Mouse (Mus musculus) kidney, adult 2 months (tissue): ENCODE results near the gene Cers5. TPM values are rescaled to one million over a fixed set of nuclear protein-coding genes. Genes with fewer than 3 reads are reported as not detected.
"Not testable (repeated sequence)": the region's sequence is repeated elsewhere in the genome, so short reads cannot be mapped to it uniquely, and the experiment has no call there.

Source experiments
- DNase-seq: peaks from one replicate; pipeline ENCODE4 v3.0.0; 2021
- H3K27ac ChIP-seq: fragments of 200-500 bp; 2 replicates; pipeline ENCODE4 v1.5.1; 2012; ENCODE audit warnings: low read depth, low read length, control low read depth, inconsistent platforms; ENCODE audit not compliant: insufficient read depth
- H3K27me3 ChIP-seq: fragments of 200-500 bp; replicated peaks from 2 replicates; pipeline ENCODE4 v1.6.1; 2012; ENCODE audit warnings: mild to moderate bottlenecking, moderate library complexity, low read length, inconsistent platforms; ENCODE audit not compliant: control insufficient read depth, insufficient read depth
- H3K36me3 ChIP-seq: fragments of 200-500 bp; 2 replicates; pipeline ENCODE4 v1.6.1; 2012; ENCODE audit warnings: mild to moderate bottlenecking, moderate library complexity, low read length, inconsistent platforms; ENCODE audit not compliant: control insufficient read depth, insufficient read depth
- H3K4me1 ChIP-seq: fragments of 200-500 bp; 2 replicates; pipeline ENCODE4 v1.6.1; 2011; ENCODE audit warnings: low read length; ENCODE audit not compliant: control insufficient read depth, insufficient read depth
- H3K4me3 ChIP-seq: fragments of 200-500 bp; 2 replicates; pipeline ENCODE4 v1.5.1; 2011; ENCODE audit warnings: mild to moderate bottlenecking, low read depth, low read length, control low read depth; ENCODE audit not compliant: insufficient read depth
- CTCF ChIP-seq: fragments of 200-500 bp; conservative IDR thresholded peaks from 2 replicates; pipeline ENCODE4 v1.5.1; 2011; ENCODE audit warnings: low read depth, mild to moderate bottlenecking, control low read depth, low read length, moderate library complexity, mixed read lengths; ENCODE audit not compliant: insufficient read depth, insufficient read length
- POLR2A ChIP-seq: fragments of 200-500 bp; IDR thresholded peaks from one replicate; pipeline ENCODE4 v1.6.1; 2011; ENCODE audit warnings: low read depth, low read length, control low read depth
- WGBS: fragments of 180-500 bp; shearing (Covaris S2); methylation state at CpG from one replicate; pipeline ENCODE4 v1.1.7; 2018; 5-methylcytosine and 5-hydroxymethylcytosine counted together
- polyA plus RNA-seq: library from polyadenylated mRNA; depleted of rRNA; stranded (reverse); fragments of >200 nt; gene quantifications from 2 replicates; pipeline ENCODE4 v1.2.3, GENCODE M21; 2012

The Cers5 gene
- polyA plus RNA-seq, 1 experiment, result 28.7 TPM

- peaks cover 3% of the 10 kb centered on the region; the same call in 1 of the 2 replicates for H3K36me3 ChIP-seq
- no peaks in the 10 kb centered on the region for H3K27me3 ChIP-seq
- 87% methylated on average over 2 of the region's 2 CpGs for WGBS
- peaks cover 3% of the 10 kb centered on the region; the same call in 1 of the 2 replicates for H3K4me1 ChIP-seq
- no peak overlapping the region for H3K27ac ChIP-seq
- no peak for DNase-seq
- no peak overlapping the region for H3K4me3 ChIP-seq
- no peak for TF ChIP-seq POLR2A
- TF ChIP-seq CTCF, result no peak
Observed at GRCm38 (mm10) chr15:99731167-99731566, 41.5 kb downstream of the Cers5 start.

GRCm38 (mm10) chr15:99729056-99729783 lies 43.5 kb downstream of the Cers5 start:
- Histone ChIP-seq H3K4me1 (peaks cover 8% of the 10 kb centered on the region), H3K27ac (no peak overlapping the region), H3K36me3 (peaks cover 3% of the 10 kb centered on the region; the same call in 1 of the 2 replicates), H3K27me3 (no peaks in the 10 kb centered on the region), H3K4me3 (no peak overlapping the region)
- 96% methylated on average over 3 of the region's 4 CpGs for WGBS
- 0 out of 2 replicates have a peak, but pooled peaks have one; percentile 22 for TF ChIP-seq CTCF
- no peak for TF ChIP-seq POLR2A
- no peak for DNase-seq

- Histone ChIP-seq H3K4me1 (peaks cover 17% of the 10 kb centered on the region), H3K27me3 (no peaks in the 10 kb centered on the region), H3K27ac (no peak overlapping the region), H3K4me3 (no peak overlapping the region), H3K36me3 (peaks cover 3% of the 10 kb centered on the region; the same call in 1 of the 2 replicates)
- TF ChIP-seq POLR2A (no peak), CTCF (no peak)
- 95% methylated on average over 5 of the region's 5 CpGs for WGBS
- no peak for DNase-seq
Observed at GRCm38 (mm10) chr15:99728211-99728610, 44.5 kb downstream of the Cers5 start.

- no peaks in the 10 kb centered on the region for H3K27me3 ChIP-seq
- peaks cover 21% of the 10 kb centered on the region for H3K4me1 ChIP-seq
- H3K36me3 ChIP-seq, result peaks cover 3% of the 10 kb centered on the region; the same call in 1 of the 2 replicates
- H3K4me3 ChIP-seq, result no peak overlapping the region
- WGBS, result 89% methylated on average over 12 of the region's 12 CpGs
- no peak for TF ChIP-seq CTCF
- TF ChIP-seq POLR2A, result no peak
- no peak overlapping the region for H3K27ac ChIP-seq
- DNase-seq, result no peak
Observed at GRCm38 (mm10) chr15:99727525-99727924, 45.2 kb downstream of the Cers5 start.

DNA sequence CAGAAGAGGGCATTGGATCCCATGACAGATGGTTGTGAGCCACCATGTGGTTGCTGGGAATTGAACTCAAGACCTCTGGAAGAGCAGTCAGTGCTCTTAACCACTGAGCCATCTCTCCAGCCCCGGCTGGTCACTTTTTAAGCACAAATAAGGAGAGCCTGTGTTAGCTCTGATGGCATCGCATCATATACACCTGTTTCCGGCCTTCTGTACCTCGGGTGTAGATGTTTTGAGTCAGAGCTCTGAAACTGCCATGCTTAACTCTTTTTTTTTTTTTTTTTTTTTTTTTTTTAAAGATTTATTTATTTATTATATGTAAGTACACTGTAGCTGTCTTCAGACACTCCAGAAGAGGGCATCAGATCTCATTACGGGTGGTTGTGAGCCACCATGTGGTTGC lies 45.6 kb downstream of the Cers5 start:
- peaks cover 22% of the 10 kb centered on the region for H3K4me1 ChIP-seq
- H3K27me3 ChIP-seq, H3K27ac ChIP-seq, H3K4me3 ChIP-seq, H3K36me3 ChIP-seq, DNase-seq: not testable (repeated sequence)
- 84% methylated on average over 4 of the region's 5 CpGs for WGBS

- H3K4me3 ChIP-seq, result peak overlapping the region; percentile 12; the same call in 1 of the 2 replicates
- TF ChIP-seq POLR2A (no peak), CTCF (no peak)
Observed at GRCm38 (mm10) chr15:99726549-99726948, 46.1 kb downstream of the Cers5 start.

GRCm38 (mm10) chr15:99725341-99726155 lies 47.1 kb downstream of the Cers5 start, which contains the start of gene Cox14:
Gene Cox14 (plus strand): TSS chr15:99725618.
- Histone ChIP-seq H3K36me3 (peaks cover 3% of the 10 kb centered on the region; the same call in 1 of the 2 replicates), H3K4me1 (peaks cover 24% of the 10 kb centered on the region), H3K27ac (peak within 1 kb of the TSS; percentile 84), H3K4me3 (peak within 1 kb of the TSS; percentile 90), H3K27me3 (no peaks in the 10 kb centered on the region)
- under 1% methylated on average over 67 of the region's 68 CpGs for WGBS
- peak; percentile 99 for DNase-seq
- TF ChIP-seq POLR2A (peak; percentile 84), CTCF (peak; percentile 97)

More at GRCm38 (mm10) chr15:99726549-99726948, 46.1 kb downstream of the Cers5 start:
- Histone ChIP-seq H3K4me1 (peaks cover 24% of the 10 kb centered on the region), H3K36me3 (peaks cover 3% of the 10 kb centered on the region; the same call in 1 of the 2 replicates), H3K27me3 (no peaks in the 10 kb centered on the region), H3K27ac (no peak overlapping the region)
- DNase-seq, result no peak
- 43% methylated on average over 2 of the region's 2 CpGs for WGBS
